ENCODE assay signal across 17 mouse cellular contexts in genomic region chr13:104762401-104762800, GRCm38 (mm10).
DNase-seq lines count a peak whose midpoint lies in the region; ATAC-seq lines count a peak whose summit lies in the region.
"Had no signal": no experiment of that assay in that cellular context is flagged by ENCODE, and none has a peak within 500 bp of the region (broad histone marks: within the 10 kb centered on the region; RNA-seq: fewer than 3 reads in every experiment).

No protein-coding gene starts in this region.

- 0 out of 2 replicates have a peak, but pooled peaks have one; percentile 28 for ATAC-seq in cerebellum, adult (ENCODE audit: insufficient number of reproducible peaks, low FRiP score, low TSS enrichment)
- ATAC-seq: forebrain, embryonic 14.5 days; forebrain, postnatal 0 days; hindbrain, embryonic 16.5 days; intestine, embryonic 15.5 days; Patski had no signal

- DNase-seq in cerebellum, adult 11 months: no peak
- peak; percentile 9 for DNase-seq in A20 (ENCODE audit: low read depth, low spot score)
- peak; percentile 31 for DNase-seq in cerebellum, adult 9-11 months
- DNase-seq in cerebellum, postnatal 36 days: peak; percentile 21 to 38
- DNase-seq in kidney, adult 9 months: no peak
- no peak for DNase-seq in thymus, postnatal 36 days
- DNase-seq: adrenal gland, postnatal 10 days; forebrain, postnatal 0 days; gastrocnemius, adult 2 months; gastrocnemius, postnatal 14 days; heart, adult 11 months; kidney, adult 11 months had no signal

Comparison
In these comparisons a context has a peak if more than half of its experiments do, and no peak if none do; other contexts are left out.
1. DNase-seq: peak in A20 (single experiment), cerebellum, adult 9-11 months (single experiment) and cerebellum, postnatal 36 days (2 of 2); none in cerebellum, adult 11 months (single experiment), kidney, adult 9 months (single experiment) and thymus, postnatal 36 days (0 of 2).